Mouse (Mus musculus): ENCODE measurements around the gene Rab11fip5.

- no peak for TF ChIP-seq CTCF (conservative IDR thresholded peaks at IDR 0.05; ENCODE audit: low read length)
- TF ChIP-seq POU5F1 (IDR thresholded peaks at IDR 0.05; ENCODE audit: borderline replicate concordance, low read length), result no peak
- no peak for TF ChIP-seq NANOG (IDR thresholded peaks at IDR 0.05; ENCODE audit: borderline replicate concordance, low read length)
Observed at GRCm38 (mm10) chr6:85336944-85337343, 37.5 kb downstream of the Rab11fip5 start.

Data from E14TG2a.4 (cell line).